Mouse (Mus musculus) T-helper 17 cell (primary cell): ENCODE measurements around the gene Nppb.

Source experiments
- in situ Hi-C, 2 experiments: fragments of 300-600 bp; cut with MboI, MseI; formaldehyde crosslinking; loops; 1 replicate in 1 of 2; 2 replicates in 1 of 2; pipeline ENCODE4 v1.15.1; 2025; ENCODE audit warnings: high pct_unique_total_duplicates in 2 of 2

Nppb gene

DNA sequence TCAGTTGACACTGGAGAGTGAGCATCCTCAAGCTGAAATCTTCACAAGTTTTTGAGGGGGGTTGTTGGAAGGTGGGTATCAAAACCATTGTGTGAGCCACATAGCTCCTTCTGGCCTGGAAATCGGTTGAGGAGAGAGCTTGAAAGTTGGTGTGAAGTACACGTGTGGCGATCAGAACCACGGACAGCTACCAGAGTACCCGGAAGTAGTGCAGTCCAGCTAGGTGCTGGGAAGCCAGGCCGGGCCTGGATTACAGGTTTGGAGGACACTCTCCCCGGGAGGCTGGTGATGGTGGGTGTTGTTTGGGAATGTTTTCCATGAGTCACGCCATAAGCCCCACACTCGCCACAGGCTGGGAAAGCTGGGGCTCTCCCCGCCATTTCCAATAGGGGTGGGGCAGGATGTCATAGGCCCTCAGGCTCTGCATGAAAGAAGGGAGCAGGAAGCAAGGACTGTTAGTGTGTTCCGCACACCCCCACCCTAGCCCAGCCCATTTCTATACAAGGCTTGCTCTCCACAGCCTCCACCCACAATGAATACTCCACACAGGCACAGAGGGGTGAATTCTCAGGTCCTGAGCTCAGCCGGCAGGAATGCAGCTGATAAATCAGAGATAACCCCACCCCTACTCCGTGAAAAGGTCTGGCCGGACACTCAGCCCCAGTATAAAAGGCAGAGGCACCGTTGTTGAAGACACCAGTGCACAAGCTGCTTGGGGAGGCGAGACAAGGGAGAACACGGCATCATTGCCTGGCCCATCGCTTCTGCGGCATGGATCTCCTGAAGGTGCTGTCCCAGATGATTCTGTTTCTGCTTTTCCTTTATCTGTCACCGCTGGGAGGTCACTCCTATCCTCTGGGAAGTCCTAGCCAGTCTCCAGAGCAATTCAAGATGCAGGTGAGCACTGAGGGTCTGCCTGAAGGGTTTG is at the start of gene Nppb:
Gene Nppb, plus strand, starts transcription at position 584 of the 928 bp plus-strand sequence.
- in situ Hi-C loops = no loop called here

DNA sequence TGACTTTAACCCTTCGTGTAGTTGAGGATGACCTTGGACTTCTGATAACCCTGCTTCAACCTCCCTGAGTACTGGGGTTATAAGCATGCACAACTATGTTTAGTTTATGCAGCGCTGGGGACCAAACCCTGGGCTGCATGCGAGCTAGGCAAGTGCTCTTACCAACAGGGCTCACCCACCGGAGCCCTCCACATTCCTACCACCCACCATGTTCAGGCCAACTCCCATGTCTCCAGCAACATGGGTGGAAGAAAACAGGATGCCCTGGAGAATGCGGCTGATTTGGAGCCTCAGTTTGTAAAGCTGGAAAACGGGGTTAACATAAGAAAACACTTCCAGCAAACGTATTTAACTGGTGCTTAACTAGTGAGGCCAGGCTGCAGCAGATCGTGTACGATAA is 49.7 kb upstream of the Nppb start:
- in situ Hi-C loops = no loop called here

DNA sequence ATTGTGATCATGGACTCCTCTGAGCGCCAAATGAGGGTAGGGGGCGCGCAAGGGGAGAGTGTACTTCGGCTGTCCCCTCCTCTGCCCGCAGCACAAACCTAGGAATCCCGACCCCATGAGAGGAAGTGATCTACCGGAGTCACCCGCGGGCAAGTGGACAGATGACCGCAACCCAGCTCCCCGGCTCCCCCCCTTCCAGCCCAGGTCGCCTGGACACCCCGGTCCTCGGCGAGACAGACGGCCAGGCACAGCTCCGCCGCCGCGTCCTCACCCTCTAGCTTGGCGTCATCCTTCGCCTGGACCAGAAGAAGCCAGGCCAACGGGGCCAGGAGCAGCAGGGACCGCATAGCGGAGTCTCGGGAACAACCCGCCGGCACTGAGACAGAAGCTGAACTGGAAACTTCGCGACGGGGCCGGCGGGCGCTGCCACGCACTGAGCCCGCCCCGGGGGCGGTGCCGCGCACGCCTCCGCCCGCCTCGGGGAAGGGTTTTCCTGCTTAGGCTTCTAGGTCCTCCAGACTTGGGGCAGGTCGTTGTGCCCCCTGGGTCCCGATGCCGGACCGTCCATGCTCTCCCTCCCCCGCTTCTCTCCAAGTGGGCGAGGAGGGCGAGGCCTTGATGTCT is 49.1 kb upstream of the Nppb start, which contains the start of gene Plod1:
Gene Plod1, minus strand, starts transcription at position 437 of the 624 bp plus-strand sequence.
- in situ Hi-C loops = no loop called here

DNA sequence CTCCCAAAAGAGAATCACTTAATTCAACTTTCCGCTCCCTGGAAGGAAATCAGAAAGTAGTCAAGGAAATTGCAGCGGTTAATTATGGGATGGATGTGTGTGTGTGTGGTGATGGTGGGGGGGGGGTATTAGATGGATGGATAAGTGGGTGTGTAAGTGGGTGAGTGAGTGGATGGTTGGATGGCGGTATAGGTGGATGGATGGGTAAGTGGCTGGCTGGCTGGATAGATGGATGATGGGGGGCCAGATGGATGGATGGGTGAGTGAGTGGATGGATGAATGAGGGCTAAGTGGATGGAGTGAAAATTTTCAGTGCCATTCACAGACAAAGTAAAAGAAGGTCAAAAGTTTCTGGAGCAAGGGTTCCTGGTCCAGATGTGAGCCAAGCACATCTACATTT is 48.6 kb upstream of the Nppb start:
- in situ Hi-C loops = no loop called here

- in situ Hi-C loops = no loop called here
Measured at GRCm38 (mm10) chr4:147937486-147937885, 48.1 kb upstream of the Nppb start.

GRCm38 (mm10) chr4:147938148-147939096 is 47.2 kb upstream of the Nppb start:
- in situ Hi-C loops = no loop called here

DNA sequence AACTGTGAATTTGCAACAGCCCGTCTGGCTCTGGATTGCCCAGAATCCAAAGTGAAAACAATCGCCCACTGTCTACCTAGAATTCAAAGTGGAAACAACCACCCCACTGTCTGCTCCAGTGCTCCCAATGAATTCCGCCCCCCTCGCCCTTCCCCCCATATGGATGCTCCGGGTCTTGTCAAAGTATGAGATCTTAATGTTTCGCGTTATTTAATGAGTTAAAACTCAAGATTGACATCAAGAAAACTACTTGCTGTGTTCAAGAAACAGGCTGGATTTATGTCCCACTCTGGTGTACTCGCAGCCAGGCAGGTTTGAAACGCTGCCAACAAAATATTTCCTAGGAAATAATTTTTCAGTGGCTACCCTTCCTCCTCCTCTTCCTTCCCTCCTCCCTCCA is 45.5 kb upstream of the Nppb start:
- in situ Hi-C loops = no loop called here

DNA sequence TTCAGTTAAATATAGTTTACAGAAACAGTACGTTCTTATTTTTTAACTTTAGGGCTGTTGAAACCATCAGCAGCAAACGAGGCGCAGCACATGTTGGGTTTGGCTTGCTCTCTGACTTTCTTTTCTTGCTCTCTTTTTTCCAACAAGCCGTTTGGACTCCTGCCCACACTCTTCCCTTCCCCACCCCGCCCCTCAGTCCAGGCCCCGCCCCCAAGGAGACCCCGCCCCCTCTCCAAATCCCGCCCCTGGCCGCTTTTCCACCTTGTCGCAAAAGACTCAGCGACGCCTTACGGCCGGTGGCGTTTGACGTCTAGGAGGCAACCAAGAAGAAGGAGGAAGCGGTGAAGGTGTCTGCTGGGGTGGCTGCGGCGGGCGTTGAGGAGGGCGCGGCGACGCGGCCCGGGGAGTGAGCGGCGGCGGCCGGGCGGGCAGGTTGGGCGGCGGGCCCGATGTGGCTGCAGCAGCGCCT is 45.0 kb upstream of the Nppb start, which contains the start of gene 2510039O18Rik:
Gene 2510039O18Rik, plus strand, starts transcription at position 320 of the 469 bp plus-strand sequence.
- in situ Hi-C loops = no loop called here

GRCm38 (mm10) chr4:147941045-147942020 is 44.3 kb upstream of the Nppb start:
- in situ Hi-C loops = no loop called here

- in situ Hi-C loops = no loop called here
Measured at GRCm38 (mm10) chr4:147943005-147943404, 42.6 kb upstream of the Nppb start.

GRCm38 (mm10) chr4:147947511-147947910 is 38.1 kb upstream of the Nppb start:
- in situ Hi-C loops = no loop called here

DNA sequence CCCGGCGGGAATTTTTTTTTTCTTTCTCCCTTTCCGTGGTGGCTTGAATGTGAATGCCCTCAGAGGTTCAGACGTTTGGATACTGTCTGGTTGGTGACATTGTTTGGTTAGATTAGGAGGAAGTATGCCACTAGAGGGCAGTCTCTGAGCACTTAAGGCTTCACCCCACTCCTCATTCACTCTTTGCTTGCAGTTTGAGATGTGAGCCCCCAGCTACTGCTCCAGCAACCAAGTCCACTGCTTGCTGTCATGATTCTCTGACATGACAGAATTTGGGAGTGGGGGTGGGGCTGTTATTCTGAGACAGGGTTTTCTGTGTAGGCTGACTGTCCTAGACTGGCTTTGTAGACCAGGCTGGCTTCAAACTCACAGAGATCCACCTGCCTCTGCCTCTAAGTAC is 32.0 kb upstream of the Nppb start:
- in situ Hi-C loops = no loop called here

- in situ Hi-C loops = loop anchor here in 1 of 2 experiments (5.0 kb wide), 2 partner anchors 45 to 110 kb away; partner anchors contain the start of gene Nppa
Measured at GRCm38 (mm10) chr4:147957141-147957540, 28.4 kb upstream of the Nppb start.

- in situ Hi-C loops = loop anchor here (5.0 kb wide), 3 partner anchors 42 to 107 kb away; partner anchors contain the start of gene Nppa (in 1 of the 2)
Measured at GRCm38 (mm10) chr4:147959881-147960831, 25.4 kb upstream of the Nppb start.

DNA sequence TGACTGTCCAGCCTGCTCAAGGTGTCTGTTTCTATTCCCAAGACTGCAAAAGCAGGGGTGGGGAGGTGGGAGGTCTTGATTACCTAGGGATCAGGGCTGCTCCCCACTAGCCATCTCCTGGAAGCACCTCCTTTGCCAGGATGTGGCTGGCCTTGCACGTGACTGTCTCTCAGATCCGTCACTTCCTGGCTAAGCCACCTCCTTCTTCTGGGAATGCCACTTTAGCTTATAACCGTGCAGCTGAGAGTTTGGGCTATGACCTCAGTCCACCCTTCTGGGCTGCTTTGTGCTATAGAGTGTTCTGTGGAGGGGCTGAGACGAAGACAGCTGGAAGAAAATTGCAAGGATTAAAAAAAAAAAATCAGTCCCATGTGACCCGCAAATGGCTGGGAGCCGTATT is 22.8 kb upstream of the Nppb start:
- in situ Hi-C loops = loop anchor here in 1 of 2 experiments (5.0 kb wide), 1 partner anchor 45 kb away; no protein-coding TSS in a partner anchor

DNA sequence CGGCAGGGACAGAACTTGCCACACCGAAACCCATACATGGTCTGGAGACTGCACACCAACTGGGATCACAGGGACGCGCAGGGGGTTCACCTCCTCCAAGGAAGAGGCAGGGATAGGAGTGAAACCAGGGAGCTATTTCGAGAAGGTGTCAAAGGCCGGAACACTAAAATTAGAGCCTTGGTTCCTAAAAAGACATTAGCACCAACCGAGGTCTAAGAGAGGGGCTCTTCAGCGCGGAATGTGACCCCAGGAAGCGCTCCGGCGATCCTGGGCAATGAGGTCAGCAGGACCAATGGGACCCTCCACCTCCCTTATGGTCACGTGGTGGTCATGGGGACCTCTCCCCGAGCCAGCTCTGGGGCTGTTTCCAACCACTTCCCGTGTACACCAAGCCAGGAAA is 22.0 kb upstream of the Nppb start:
- in situ Hi-C loops = loop anchor here in 1 of 2 experiments (5.0 kb wide), 1 partner anchor 44 kb away; no protein-coding TSS in a partner anchor

GRCm38 (mm10) chr4:147965712-147966111 is 19.9 kb upstream of the Nppb start:
- in situ Hi-C loops = no loop called here

GRCm38 (mm10) chr4:147968816-147969215 is 16.8 kb upstream of the Nppb start:
- in situ Hi-C loops = no loop called here

- in situ Hi-C loops = no loop called here
Measured at GRCm38 (mm10) chr4:147969337-147969736, 16.3 kb upstream of the Nppb start.
